Mouse (Mus musculus): ENCODE data around the gene Thrb. TPM values are rescaled to one million over a fixed set of nuclear protein-coding genes. Genes with fewer than 3 reads are reported as not detected.

The Thrb gene
- 5.3 and 6.5 TPM in 2 replicates for polyA plus RNA-seq (2015; fragmentation: Nextera tagmentation; extraction: Ambion mirVana)

GRCm38 (mm10) chr14:17659686-17660328 lies at the start of gene Thrb:
Gene Thrb (plus strand): TSS chr14:17660261.
- Histone ChIP-seq H3K9me3 (no peaks in the 10 kb centered on the region), H3K27ac (peak within 1 kb of the TSS; percentile 41; the same call in 1 of the 2 replicates), H3K9ac (peak within 1 kb of the TSS; percentile 64), H3K4me3 (replicated peaks) (peak within 1 kb of the TSS; percentile 70), H3K27me3 (replicated peaks) (0 out of 2 replicates have a peak, but pooled peaks cover 4% of the 10 kb centered on the region), H3K36me3 (no peaks in the 10 kb centered on the region), H3K4me2 (replicated peaks) (peak within 1 kb of the TSS; percentile 98), H3K4me1 (replicated peaks) (peaks cover 5% of the 10 kb centered on the region; the same call in 1 of the 2 replicates)
- WGBS: under 1% methylated on average over 23 of the region's 23 CpGs
- ATAC-seq: peak; percentile 57

- WGBS: 68% methylated on average over 3 of the region's 3 CpGs
- Histone ChIP-seq H3K27me3 (replicated peaks) (no peaks in the 10 kb centered on the region), H3K36me3 (no peaks in the 10 kb centered on the region), H3K4me1 (replicated peaks) (no peaks in the 10 kb centered on the region), H3K4me2 (replicated peaks) (no peak overlapping the region), H3K9ac (no peak overlapping the region), H3K27ac (no peak overlapping the region), H3K9me3 (no peaks in the 10 kb centered on the region), H3K4me3 (replicated peaks) (no peak overlapping the region)
- no peak for ATAC-seq
These were observed 38.4 kb upstream of the Thrb start for GRCm38 (mm10) chr14:17621671-17622070.

- no peaks in the 10 kb centered on the region for H3K9me3 ChIP-seq
- H3K27me3 ChIP-seq (replicated peaks): no peaks in the 10 kb centered on the region
- WGBS: 66% methylated on average over 2 of the region's 2 CpGs
- H3K4me1 ChIP-seq (replicated peaks): no peaks in the 10 kb centered on the region
- no peak overlapping the region for H3K27ac ChIP-seq
- no peak overlapping the region for H3K4me2 ChIP-seq (replicated peaks)
- H3K4me3 ChIP-seq (replicated peaks): no peak overlapping the region
- no peak overlapping the region for H3K9ac ChIP-seq
- no peaks in the 10 kb centered on the region for H3K36me3 ChIP-seq
- ATAC-seq: no peak
These were observed 36.1 kb upstream of the Thrb start for GRCm38 (mm10) chr14:17623936-17624335.

- Histone ChIP-seq H3K9me3 (no peaks in the 10 kb centered on the region), H3K9ac (no peak overlapping the region), H3K4me1 (replicated peaks) (0 out of 2 replicates have a peak, but pooled peaks cover 7% of the 10 kb centered on the region), H3K27ac (no peak overlapping the region), H3K4me3 (replicated peaks) (no peak overlapping the region), H3K4me2 (replicated peaks) (no peak overlapping the region), H3K36me3 (no peaks in the 10 kb centered on the region), H3K27me3 (replicated peaks) (no peaks in the 10 kb centered on the region)
- WGBS: 46% methylated on average over 5 of the region's 5 CpGs
- no peak for ATAC-seq
These were observed 30.8 kb upstream of the Thrb start for GRCm38 (mm10) chr14:17629215-17629614.

GRCm38 (mm10) chr14:17632887-17633522 lies 27.1 kb upstream of the Thrb start:
- no peak overlapping the region for H3K9ac ChIP-seq
- no peaks in the 10 kb centered on the region for H3K9me3 ChIP-seq
- no peak overlapping the region for H3K27ac ChIP-seq
- no peak overlapping the region for H3K4me3 ChIP-seq (replicated peaks)
- H3K27me3 ChIP-seq (replicated peaks): no peaks in the 10 kb centered on the region
- 8% methylated on average over 19 of the region's 19 CpGs for WGBS
- peak overlapping the region; percentile 45 for H3K4me2 ChIP-seq (replicated peaks)
- ATAC-seq: peak; percentile 72
- no peaks in the 10 kb centered on the region for H3K36me3 ChIP-seq
- H3K4me1 ChIP-seq (replicated peaks): 0 out of 2 replicates have a peak, but pooled peaks cover 7% of the 10 kb centered on the region

GRCm38 (mm10) chr14:17636971-17637370 lies 23.1 kb upstream of the Thrb start:
- no peaks in the 10 kb centered on the region for H3K36me3 ChIP-seq
- 71% methylated on average over 3 of the region's 3 CpGs for WGBS
- ATAC-seq: no peak
- no peaks in the 10 kb centered on the region for H3K9me3 ChIP-seq
- no peak overlapping the region for H3K4me2 ChIP-seq (replicated peaks)
- H3K9ac ChIP-seq: no peak overlapping the region
- H3K4me3 ChIP-seq (replicated peaks): no peak overlapping the region
- H3K27ac ChIP-seq: no peak overlapping the region
- no peaks in the 10 kb centered on the region for H3K27me3 ChIP-seq (replicated peaks)
- 0 out of 2 replicates have a peak, but pooled peaks cover 7% of the 10 kb centered on the region for H3K4me1 ChIP-seq (replicated peaks)

GRCm38 (mm10) chr14:17641770-17642169 lies 18.3 kb upstream of the Thrb start:
- no peak for ATAC-seq
- H3K36me3 ChIP-seq: no peaks in the 10 kb centered on the region
- no peak overlapping the region for H3K4me2 ChIP-seq (replicated peaks)
- WGBS: 71% methylated on average over 3 of the region's 3 CpGs
- H3K4me3 ChIP-seq (replicated peaks): no peak overlapping the region
- H3K27ac ChIP-seq: no peak overlapping the region
- H3K4me1 ChIP-seq (replicated peaks): no peaks in the 10 kb centered on the region
- no peaks in the 10 kb centered on the region for H3K9me3 ChIP-seq
- no peaks in the 10 kb centered on the region for H3K27me3 ChIP-seq (replicated peaks)
- H3K9ac ChIP-seq: no peak overlapping the region

- no peak overlapping the region for H3K4me3 ChIP-seq (replicated peaks)
- no peak overlapping the region for H3K4me2 ChIP-seq (replicated peaks)
- ATAC-seq: no peak
- no peak overlapping the region for H3K27ac ChIP-seq
- H3K4me1 ChIP-seq (replicated peaks): peaks cover 4% of the 10 kb centered on the region; the same call in 1 of the 2 replicates
- no peaks in the 10 kb centered on the region for H3K27me3 ChIP-seq (replicated peaks)
- 84% methylated on average over 5 of the region's 5 CpGs for WGBS
- H3K9ac ChIP-seq: no peak overlapping the region
- H3K36me3 ChIP-seq: no peaks in the 10 kb centered on the region
- H3K9me3 ChIP-seq: no peaks in the 10 kb centered on the region
These were observed 5.0 kb upstream of the Thrb start for GRCm38 (mm10) chr14:17655084-17655483.

- ATAC-seq: peak; percentile 61
- H3K9ac ChIP-seq: peak overlapping the region; percentile 32; the same call in 1 of the 2 replicates
- WGBS: under 1% methylated on average over 10 of the region's 10 CpGs
- peak overlapping the region; percentile 98 for H3K4me2 ChIP-seq (replicated peaks)
- H3K27me3 ChIP-seq (replicated peaks): 0 out of 2 replicates have a peak, but pooled peaks cover 4% of the 10 kb centered on the region
- H3K9me3 ChIP-seq: no peaks in the 10 kb centered on the region
- H3K4me3 ChIP-seq (replicated peaks): peak overlapping the region; percentile 70
- H3K27ac ChIP-seq: no peak overlapping the region
- no peaks in the 10 kb centered on the region for H3K36me3 ChIP-seq
- H3K4me1 ChIP-seq (replicated peaks): peaks cover 5% of the 10 kb centered on the region; the same call in 1 of the 2 replicates
These were observed 1.0 kb upstream of the Thrb start for GRCm38 (mm10) chr14:17659031-17659430.

- no peaks in the 10 kb centered on the region for H3K9me3 ChIP-seq
- peak; percentile 94 for ATAC-seq
- peak overlapping the region; percentile 98 for H3K4me2 ChIP-seq (replicated peaks)
These were observed 453 bp downstream of the Thrb start for GRCm38 (mm10) chr14:17660329-17661099.

GRCm38 (mm10) chr14:17661100-17661521 lies 1.1 kb downstream of the Thrb start:
- WGBS: under 1% methylated on average over 16 of the region's 16 CpGs
- Histone ChIP-seq H3K9me3 (no peaks in the 10 kb centered on the region), H3K4me3 (replicated peaks) (peak overlapping the region; percentile 70), H3K9ac (peak overlapping the region; percentile 64), H3K4me1 (replicated peaks) (peaks cover 5% of the 10 kb centered on the region; the same call in 1 of the 2 replicates), H3K27ac (no peak overlapping the region), H3K4me2 (replicated peaks) (peak overlapping the region; percentile 98), H3K27me3 (replicated peaks) (0 out of 2 replicates have a peak, but pooled peaks cover 4% of the 10 kb centered on the region), H3K36me3 (no peaks in the 10 kb centered on the region)
- ATAC-seq: peak; percentile 11; the same call in 1 of the 2 replicates

More at GRCm38 (mm10) chr14:17660329-17661099, 453 bp downstream of the Thrb start:
- Histone ChIP-seq H3K9ac (peak overlapping the region; percentile 64), H3K4me3 (replicated peaks) (peak overlapping the region; percentile 70), H3K27me3 (replicated peaks) (0 out of 2 replicates have a peak, but pooled peaks cover 4% of the 10 kb centered on the region), H3K36me3 (no peaks in the 10 kb centered on the region), H3K27ac (peak overlapping the region; percentile 41; the same call in 1 of the 2 replicates), H3K4me1 (replicated peaks) (peaks cover 5% of the 10 kb centered on the region; the same call in 1 of the 2 replicates)
- WGBS: under 1% methylated on average over 74 of the region's 82 CpGs

- Histone ChIP-seq H3K27me3 (replicated peaks) (0 out of 2 replicates have a peak, but pooled peaks cover 4% of the 10 kb centered on the region), H3K9ac (no peak overlapping the region), H3K9me3 (no peaks in the 10 kb centered on the region), H3K4me2 (replicated peaks) (no peak overlapping the region), H3K36me3 (no peaks in the 10 kb centered on the region), H3K4me3 (replicated peaks) (no peak overlapping the region), H3K4me1 (replicated peaks) (peaks cover 5% of the 10 kb centered on the region; the same call in 1 of the 2 replicates), H3K27ac (no peak overlapping the region)
- ATAC-seq: no peak
- 50% methylated on average over 5 of the region's 5 CpGs for WGBS
These were observed 2.0 kb downstream of the Thrb start for GRCm38 (mm10) chr14:17662087-17662486.

Data from intestine, embryonic 15.5 days (tissue).